14 mouse cellular contexts compared by ENCODE assay signal in the genomic region with DNA sequence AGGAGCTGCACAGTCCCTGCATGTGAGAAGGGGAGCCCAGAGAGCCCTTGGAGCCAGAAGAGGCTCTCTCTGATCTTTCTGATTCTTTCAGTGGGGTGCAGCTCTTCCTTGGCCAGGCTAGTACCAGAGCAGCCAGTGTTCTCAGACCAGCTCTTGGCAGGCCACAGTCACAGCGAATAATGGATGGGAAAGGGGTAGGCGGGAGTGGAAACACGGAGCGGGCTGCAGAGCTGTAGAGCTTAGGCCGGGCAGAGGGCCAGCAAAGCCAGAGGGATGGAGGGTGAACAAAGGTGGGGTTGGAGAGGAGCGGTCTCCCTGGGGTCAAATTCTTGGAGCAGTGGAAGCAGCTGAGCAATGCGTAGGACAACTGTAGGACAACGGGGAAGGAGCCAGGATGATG. TPM values are rescaled to one million over a fixed set of nuclear protein-coding genes. Genes with fewer than 3 reads are reported as not detected.
DNase-seq lines count a peak whose midpoint lies in the region; ATAC-seq lines count a peak whose summit lies in the region.
"Had no signal": no experiment of that assay in that cellular context is flagged by ENCODE, and none has a peak within 500 bp of the region (broad histone marks: within the 10 kb centered on the region; RNA-seq: fewer than 3 reads in every experiment).

No protein-coding gene starts in this region.

- no peaks in the 10 kb centered on the region for H3K9me3 ChIP-seq in forebrain, embryonic 13.5 days (replicated peaks)
- H3K9me3 ChIP-seq in forebrain, embryonic 10.5 days, result no peaks in the 10 kb centered on the region
- H3K9me3 ChIP-seq: embryonic facial prominence, embryonic 12.5 days had no signal

- 32% methylated on average over 8 of the region's 8 CpGs for WGBS in forebrain, embryonic 13.5 days
- WGBS in forebrain, embryonic 10.5 days, result 69% methylated on average over 8 of the region's 8 CpGs

- no peak for DNase-seq in forebrain, embryonic 10.5 days (ENCODE audit: extremely low spot score, low spot score)
- peak; percentile 71 for DNase-seq in kidney, postnatal 10 days
- DNase-seq in kidney, adult 18-20 months, result no peak
- DNase-seq in Muller cell, postnatal 12 days (ENCODE audit: inconsistent ontology term), result peak; percentile 85
- DNase-seq in heart, postnatal 4 days, result peak; percentile 76
- DNase-seq in embryo, embryonic 11 days, result no peak
- DNase-seq: adrenal gland, adult 8-10 months; kidney, adult 8-10 months; liver had no signal

- H3K27ac ChIP-seq in forebrain, embryonic 13.5 days, result 0 out of 2 replicates have a peak overlapping the region, but pooled peaks have one; percentile 33
- no peak overlapping the region for H3K27ac ChIP-seq in forebrain, embryonic 10.5 days
- H3K27ac ChIP-seq: embryonic facial prominence, embryonic 12.5 days had no signal

- no peaks in the 10 kb centered on the region for H3K36me3 ChIP-seq in forebrain, embryonic 13.5 days (ENCODE audit: poor library complexity, severe bottlenecking)
- H3K36me3 ChIP-seq in forebrain, embryonic 10.5 days (replicated peaks), result peaks cover 8% of the 10 kb centered on the region; the same call in 1 of the 2 replicates
- H3K36me3 ChIP-seq: embryonic facial prominence, embryonic 12.5 days had no signal

- ATAC-seq in forebrain, embryonic 13.5 days, result no peak
- ATAC-seq in granulocyte monocyte progenitor cell, adult 5-6 weeks (replicated peaks; ENCODE audit: poor library complexity, severe bottlenecking), result no peak

- H3K4me2 ChIP-seq in forebrain, embryonic 13.5 days, result no peak overlapping the region
- H3K4me2 ChIP-seq: embryonic facial prominence, embryonic 12.5 days had no signal

- no peak overlapping the region for H3K4me3 ChIP-seq in forebrain, embryonic 13.5 days
- H3K4me3 ChIP-seq in forebrain, embryonic 10.5 days, result no peak overlapping the region
- H3K4me3 ChIP-seq: embryonic facial prominence, embryonic 12.5 days had no signal

- peaks cover 9% of the 10 kb centered on the region for H3K4me1 ChIP-seq in forebrain, embryonic 13.5 days
- peaks cover 7% of the 10 kb centered on the region; the same call in 1 of the 2 replicates for H3K4me1 ChIP-seq in forebrain, embryonic 10.5 days
- H3K4me1 ChIP-seq: embryonic facial prominence, embryonic 12.5 days had no signal

- no peaks in the 10 kb centered on the region for H3K27me3 ChIP-seq in forebrain, embryonic 13.5 days
- no peaks in the 10 kb centered on the region for H3K27me3 ChIP-seq in forebrain, embryonic 10.5 days (ENCODE audit: poor library complexity, severe bottlenecking)
- H3K27me3 ChIP-seq: embryonic facial prominence, embryonic 12.5 days had no signal

- no peak overlapping the region for H3K9ac ChIP-seq in forebrain, embryonic 13.5 days

RNA-seq across cellular contexts. Expression of a gene that starts 5.2 kb away (rescaled TPM):
- polyA plus RNA-seq in forebrain, embryonic 13.5 days (2015; fragmentation: Nextera tagmentation; extraction: Ambion mirVana), result not detected in 2 replicates
- polyA plus RNA-seq in forebrain, embryonic 10.5 days (2016; fragmentation: Nextera tagmentation; extraction: Ambion mirVana), result not detected in 2 replicates
- total RNA-seq in heart, postnatal 4 days (2021), result not detected
- total RNA-seq in granulocyte monocyte progenitor cell, adult 5-6 weeks (2014; fragmentation: Nextera tagmentation), result not detected in 2 replicates
- total RNA-seq in granulocyte monocyte progenitor cell, adult 5-6 weeks (2017), result not detected in 2 replicates
- total RNA-seq: adrenal gland, adult 8-10 months; CH12.LX had no signal
- polyA plus RNA-seq: embryonic facial prominence, embryonic 12.5 days; stomach, embryonic 16.5 days had no signal

RNA-seq across cellular contexts. Expression of a gene that starts 13.0 kb away (rescaled TPM):
- polyA plus RNA-seq in forebrain, embryonic 13.5 days (2015; fragmentation: Nextera tagmentation; extraction: Ambion mirVana), result 4.8 and 5.1 TPM in 2 replicates
- polyA plus RNA-seq in forebrain, embryonic 10.5 days (2016; fragmentation: Nextera tagmentation; extraction: Ambion mirVana), result 3.5 and 4.0 TPM in 2 replicates
- 10 to 100 TPM; 36.9 to 39.8 TPM for total RNA-seq in heart, postnatal 4 days (2021)
- 4.4 and 5.7 TPM in 2 replicates for total RNA-seq in granulocyte monocyte progenitor cell, adult 5-6 weeks (2014; fragmentation: Nextera tagmentation)
- 2.5 TPM in 2 replicates for total RNA-seq in granulocyte monocyte progenitor cell, adult 5-6 weeks (2017)

RNA-seq across cellular contexts. Expression of a gene that starts 43.0 kb away (rescaled TPM):
- polyA plus RNA-seq in forebrain, embryonic 13.5 days (2015; fragmentation: Nextera tagmentation; extraction: Ambion mirVana), result 13.9 and 16.0 TPM in 2 replicates
- polyA plus RNA-seq in forebrain, embryonic 10.5 days (2016; fragmentation: Nextera tagmentation; extraction: Ambion mirVana), result 29.4 and 30.4 TPM in 2 replicates
- total RNA-seq in heart, postnatal 4 days (2021), result 10 to 100 TPM; 21.8 to 22.9 TPM
- total RNA-seq in granulocyte monocyte progenitor cell, adult 5-6 weeks (2014; fragmentation: Nextera tagmentation), result 65.3 and 71.3 TPM in 2 replicates
- 77.6 and 88.2 TPM in 2 replicates for total RNA-seq in granulocyte monocyte progenitor cell, adult 5-6 weeks (2017)

Comparison
In these comparisons a context has a peak if more than half of its experiments do, and no peak if none do; other contexts are left out.
1. DNase-seq: peak in kidney, postnatal 10 days (single experiment), Muller cell, postnatal 12 days (single experiment) and heart, postnatal 4 days (single experiment); none in forebrain, embryonic 10.5 days (single experiment), kidney, adult 18-20 months (single experiment) and embryo, embryonic 11 days (single experiment).
2. RNA of a gene that starts 13.0 kb away (total RNA-seq): 36.9 to 39.8 TPM in heart, postnatal 4 days; 2.5 to 5.7 TPM in granulocyte monocyte progenitor cell, adult 5-6 weeks; every median in the first group is over 4 times any median in the second.